Mouse (Mus musculus): ENCODE results near the gene Mrps22. TPM values are rescaled to one million over a fixed set of nuclear protein-coding genes. Genes with fewer than 3 reads are reported as not detected.
A peak's percentile ranks its signal among the peaks of the same experiment; 100 is the strongest.

The Mrps22 gene
- polyA plus RNA-seq, 1 experiment from 2014 or later = 58.8 TPM

- no peaks in the 10 kb centered on the region for H3K9me3 ChIP-seq (replicated peaks)
- H3K4me3 ChIP-seq = peak within 1 kb of the TSS; percentile 93
- H3K36me3 ChIP-seq = peaks cover 12% of the 10 kb centered on the region
- peak; percentile 100 for ATAC-seq (ENCODE audit: insufficient number of reproducible peaks, low FRiP score)
- H3K4me1 ChIP-seq (replicated peaks) = peaks cover 19% of the 10 kb centered on the region
- no peaks in the 10 kb centered on the region; the same call in 1 of the 2 replicates for H3K27me3 ChIP-seq (replicated peaks)
- H3K9ac ChIP-seq = peak within 1 kb of the TSS; percentile 89
- H3K4me2 ChIP-seq = peak within 1 kb of the TSS; percentile 86
- WGBS = under 1% methylated on average over 76 of the region's 76 CpGs
- peak within 1 kb of the TSS; percentile 71 for H3K27ac ChIP-seq (ENCODE audit: poor library complexity, severe bottlenecking)
Measured at GRCm38 (mm10) chr9:98563137-98564126, 38.0 kb downstream of the Mrps22 start, which contains the start of gene Copb2. Gene Copb2, plus strand, starts transcription at chr9:98563721.

DNA sequence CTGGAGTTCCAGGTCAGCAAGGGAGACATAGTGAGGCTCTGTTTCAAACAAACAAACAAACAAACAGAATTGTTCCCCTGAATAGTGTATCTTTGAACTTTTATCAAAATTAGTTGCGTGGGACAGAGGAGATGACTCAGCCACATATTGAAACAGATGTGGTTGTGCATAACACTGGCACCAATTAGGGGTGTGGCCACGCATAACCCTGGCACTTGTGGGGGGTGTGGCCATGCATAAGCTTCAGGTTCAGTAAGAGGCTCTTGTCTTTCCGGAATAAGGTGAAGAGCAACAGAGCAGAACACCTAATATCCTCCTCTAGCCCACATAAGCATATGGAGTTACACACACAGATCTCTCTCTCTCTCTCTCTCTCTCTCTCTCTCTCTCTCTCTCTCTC is 57.4 kb downstream of the Mrps22 start:
- no peak overlapping the region for H3K9ac ChIP-seq
- no peak for ATAC-seq (ENCODE audit: insufficient number of reproducible peaks, low FRiP score)
- H3K36me3 ChIP-seq = no peaks in the 10 kb centered on the region
- H3K4me2 ChIP-seq = no peak overlapping the region
- 82% methylated on average over 3 of the region's 3 CpGs for WGBS
- 0 out of 2 replicates have a peak, but pooled peaks cover 4% of the 10 kb centered on the region for H3K27me3 ChIP-seq (replicated peaks)
- H3K27ac ChIP-seq (ENCODE audit: poor library complexity, severe bottlenecking) = no peak overlapping the region
- H3K9me3 ChIP-seq (replicated peaks) = no peaks in the 10 kb centered on the region
- no peak overlapping the region for H3K4me3 ChIP-seq
- no peaks in the 10 kb centered on the region for H3K4me1 ChIP-seq (replicated peaks)

Other genes with a start within 250 kb of the Mrps22 start
- gene Rbp1, start 178.7 kb downstream of the Mrps22 start, polyA plus RNA-seq (2016; fragmentation: Nextera tagmentation; extraction: Ambion mirVana) = 60.3 and 64.1 TPM in 2 replicates
- gene Rbp2, start 115.5 kb downstream of the Mrps22 start, polyA plus RNA-seq (2016; fragmentation: Nextera tagmentation; extraction: Ambion mirVana) = 0.31 and 0.33 TPM in 2 replicates
- 153 and 159 TPM in 2 replicates for gene Copb2, start 37.9 kb downstream of the Mrps22 start, polyA plus RNA-seq (2016; fragmentation: Nextera tagmentation; extraction: Ambion mirVana)
- gene Prr23a1, start 240.8 kb upstream of the Mrps22 start, polyA plus RNA-seq (2016; fragmentation: Nextera tagmentation; extraction: Ambion mirVana) = not detected in 2 replicates